Mouse (Mus musculus): ENCODE results near the gene Tgfb3. TPM values are rescaled to one million over a fixed set of nuclear protein-coding genes. Genes with fewer than 3 reads are reported as not detected.

Gene Tgfb3
- total and polyA plus RNA-seq, 3 experiments, result 14.8 to 15.4 (median 15.2) TPM

GRCm38 (mm10) chr12:86021583-86021982, 57.3 kb downstream of the Tgfb3 start:
- 84% methylated on average over 6 of the region's 6 CpGs for WGBS
- H3K36me3 ChIP-seq (ENCODE audit: control insufficient read depth, insufficient read depth, low read length), result no peaks in the 10 kb centered on the region
- H3K4me3 ChIP-seq, result no peak overlapping the region
- no peak overlapping the region for H3K27ac ChIP-seq
- no peaks in the 10 kb centered on the region for H3K27me3 ChIP-seq (ENCODE audit: control insufficient read depth, insufficient read depth, low read length)
- no peak overlapping the region for H3K9ac ChIP-seq (ENCODE audit: low read depth, low read length)
- DNase-seq, result no peak
- no peaks in the 10 kb centered on the region; the same call in 1 of the 2 replicates for H3K4me1 ChIP-seq (ENCODE audit: control insufficient read depth, insufficient read depth, low read length)
- TF ChIP-seq CTCF (IDR thresholded peaks at IDR 0.05) (no peak), EP300 (IDR thresholded peaks at IDR 0.05; ENCODE audit: insufficient read depth, low read depth, low read length) (no peak), POLR2A (IDR thresholded peaks at IDR 0.05; ENCODE audit: insufficient read depth, low read depth, low read length) (no peak)
- intact Hi-C loops (cut with DNase I), result no loop called here
- no peaks in the 10 kb centered on the region for H3K79me2 ChIP-seq (replicated peaks; ENCODE audit: control insufficient read depth, insufficient read depth, low read length)

- DNase-seq, result no peak
- TF ChIP-seq EP300 (IDR thresholded peaks at IDR 0.05; ENCODE audit: insufficient read depth, low read depth, low read length), result no peak
- no peak for TF ChIP-seq CTCF (IDR thresholded peaks at IDR 0.05)
- no peak for TF ChIP-seq POLR2A (IDR thresholded peaks at IDR 0.05; ENCODE audit: insufficient read depth, low read depth, low read length)
- Histone ChIP-seq H3K27ac (no peak overlapping the region), H3K36me3 (ENCODE audit: control insufficient read depth, insufficient read depth, low read length) (no peaks in the 10 kb centered on the region), H3K27me3 (ENCODE audit: control insufficient read depth, insufficient read depth, low read length) (no peaks in the 10 kb centered on the region), H3K4me3 (no peak overlapping the region), H3K79me2 (replicated peaks; ENCODE audit: control insufficient read depth, insufficient read depth, low read length) (no peaks in the 10 kb centered on the region), H3K4me1 (ENCODE audit: control insufficient read depth, insufficient read depth, low read length) (no peaks in the 10 kb centered on the region), H3K9ac (ENCODE audit: low read depth, low read length) (no peak overlapping the region)
- WGBS, result 87% methylated on average over 5 of the region's 5 CpGs
- intact Hi-C loops (cut with DNase I), result no loop called here
Measured at GRCm38 (mm10) chr12:86017360-86017759, 61.5 kb downstream of the Tgfb3 start.

GRCm38 (mm10) chr12:86015114-86015513, 63.7 kb downstream of the Tgfb3 start:
- WGBS, result 51% methylated on average over 2 of the region's 2 CpGs
- H3K9ac ChIP-seq (ENCODE audit: low read depth, low read length), result no peak overlapping the region
- no peak overlapping the region for H3K4me3 ChIP-seq
- no peaks in the 10 kb centered on the region for H3K79me2 ChIP-seq (replicated peaks; ENCODE audit: control insufficient read depth, insufficient read depth, low read length)
- DNase-seq, result no peak
- no peak overlapping the region for H3K27ac ChIP-seq
- intact Hi-C loops (cut with DNase I), result no loop called here
- H3K27me3 ChIP-seq (ENCODE audit: control insufficient read depth, insufficient read depth, low read length), result no peaks in the 10 kb centered on the region
- H3K36me3 ChIP-seq (ENCODE audit: control insufficient read depth, insufficient read depth, low read length), result no peaks in the 10 kb centered on the region
- no peak for TF ChIP-seq POLR2A (IDR thresholded peaks at IDR 0.05; ENCODE audit: insufficient read depth, low read depth, low read length)
- H3K4me1 ChIP-seq (ENCODE audit: control insufficient read depth, insufficient read depth, low read length), result no peaks in the 10 kb centered on the region

- Histone ChIP-seq H3K4me3 (no peak overlapping the region), H3K27me3 (ENCODE audit: control insufficient read depth, insufficient read depth, low read length) (no peaks in the 10 kb centered on the region), H3K27ac (no peak overlapping the region), H3K9ac (ENCODE audit: low read depth, low read length) (no peak overlapping the region), H3K36me3 (ENCODE audit: control insufficient read depth, insufficient read depth, low read length) (no peaks in the 10 kb centered on the region), H3K79me2 (replicated peaks; ENCODE audit: control insufficient read depth, insufficient read depth, low read length) (no peaks in the 10 kb centered on the region), H3K4me1 (ENCODE audit: control insufficient read depth, insufficient read depth, low read length) (no peaks in the 10 kb centered on the region)
- TF ChIP-seq CTCF (IDR thresholded peaks at IDR 0.05) (no peak), POLR2A (IDR thresholded peaks at IDR 0.05; ENCODE audit: insufficient read depth, low read depth, low read length) (no peak), EP300 (IDR thresholded peaks at IDR 0.05; ENCODE audit: insufficient read depth, low read depth, low read length) (no peak)
- intact Hi-C loops (cut with DNase I), result no loop called here
- no peak for DNase-seq
- 85% methylated on average over 3 of the region's 3 CpGs for WGBS
Measured at GRCm38 (mm10) chr12:86014621-86015020, 64.2 kb downstream of the Tgfb3 start.

GRCm38 (mm10) chr12:86014174-86014573, 64.7 kb downstream of the Tgfb3 start:
- TF ChIP-seq EP300 (IDR thresholded peaks at IDR 0.05; ENCODE audit: insufficient read depth, low read depth, low read length) (no peak), CTCF (IDR thresholded peaks at IDR 0.05) (no peak), POLR2A (IDR thresholded peaks at IDR 0.05; ENCODE audit: insufficient read depth, low read depth, low read length) (no peak)
- Histone ChIP-seq H3K27me3 (ENCODE audit: control insufficient read depth, insufficient read depth, low read length) (no peaks in the 10 kb centered on the region), H3K27ac (no peak overlapping the region), H3K9ac (ENCODE audit: low read depth, low read length) (no peak overlapping the region), H3K79me2 (replicated peaks; ENCODE audit: control insufficient read depth, insufficient read depth, low read length) (no peaks in the 10 kb centered on the region), H3K4me3 (no peak overlapping the region), H3K36me3 (ENCODE audit: control insufficient read depth, insufficient read depth, low read length) (no peaks in the 10 kb centered on the region), H3K4me1 (ENCODE audit: control insufficient read depth, insufficient read depth, low read length) (no peaks in the 10 kb centered on the region)
- intact Hi-C loops (cut with DNase I), result no loop called here
- DNase-seq, result no peak
- 77% methylated on average over 2 of the region's 2 CpGs for WGBS

GRCm38 (mm10) chr12:86012195-86012594, 66.6 kb downstream of the Tgfb3 start:
- Histone ChIP-seq H3K9ac (ENCODE audit: low read depth, low read length) (no peak overlapping the region), H3K27ac (no peak overlapping the region), H3K4me1 (ENCODE audit: control insufficient read depth, insufficient read depth, low read length) (no peaks in the 10 kb centered on the region; the same call in 1 of the 2 replicates), H3K4me3 (no peak overlapping the region), H3K36me3 (ENCODE audit: control insufficient read depth, insufficient read depth, low read length) (no peaks in the 10 kb centered on the region), H3K79me2 (replicated peaks; ENCODE audit: control insufficient read depth, insufficient read depth, low read length) (no peaks in the 10 kb centered on the region), H3K27me3 (ENCODE audit: control insufficient read depth, insufficient read depth, low read length) (no peaks in the 10 kb centered on the region)
- no peak for DNase-seq
- intact Hi-C loops (cut with DNase I), result no loop called here
- TF ChIP-seq POLR2A (IDR thresholded peaks at IDR 0.05; ENCODE audit: insufficient read depth, low read depth, low read length) (no peak), EP300 (IDR thresholded peaks at IDR 0.05; ENCODE audit: insufficient read depth, low read depth, low read length) (no peak)
- 82% methylated on average over 2 of the region's 2 CpGs for WGBS
